Comparison of ENCODE assay signal across 8 mouse cellular contexts in the genomic region with DNA sequence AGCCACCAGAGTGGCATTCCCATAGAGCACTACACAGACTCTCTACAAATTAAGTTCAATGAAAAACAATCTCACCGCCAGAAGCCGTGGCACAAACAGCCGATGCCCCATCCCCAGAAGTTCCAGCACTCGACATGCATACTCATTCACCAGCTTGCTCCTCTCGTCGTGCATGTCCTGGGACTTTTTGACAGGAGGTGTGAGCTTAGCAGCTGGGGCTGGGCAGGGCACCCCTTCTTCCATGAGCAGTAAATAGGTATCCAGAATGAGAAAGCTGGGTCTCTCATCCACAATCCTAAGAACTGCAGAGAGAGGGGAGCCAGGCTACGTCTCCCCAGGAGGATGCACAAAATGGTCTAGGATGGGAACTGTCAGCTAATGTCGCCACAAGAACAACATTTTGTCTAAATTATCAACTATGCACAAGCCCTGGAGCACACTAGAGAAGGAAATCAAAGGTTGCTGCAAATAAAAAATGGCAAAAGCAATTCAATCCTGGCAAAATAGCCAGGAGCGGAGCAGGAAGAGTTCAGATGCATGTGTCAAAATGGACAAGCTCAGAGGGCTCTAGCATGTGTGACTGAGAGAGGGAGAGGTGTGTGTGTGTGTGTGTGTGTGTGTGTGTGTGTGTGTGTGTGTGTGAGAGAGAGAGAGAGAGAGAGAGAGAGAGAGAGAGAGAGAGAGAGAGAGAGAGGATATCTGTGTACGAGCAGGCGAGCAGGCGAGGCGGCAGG.
DNase-seq lines count a peak whose midpoint lies in the region; ATAC-seq and TF ChIP-seq lines count a peak whose summit lies in the region.

No protein-coding gene starts in this region.

- H3K4me2 ChIP-seq in lung, embryonic 14.5 days, result peak overlapping the region; percentile 60
- H3K4me2 ChIP-seq in hindbrain, embryonic 14.5 days (replicated peaks), result peak overlapping the region; percentile 59

- H3K36me3 ChIP-seq in lung, embryonic 14.5 days (ENCODE audit: insufficient read depth), result no peaks in the 10 kb centered on the region
- H3K36me3 ChIP-seq in hindbrain, embryonic 14.5 days (replicated peaks; ENCODE audit: control insufficient read depth, insufficient read depth), result no peaks in the 10 kb centered on the region
- H3K36me3 ChIP-seq in midbrain, embryonic 10.5 days, result no peaks in the 10 kb centered on the region

- H3K4me3 ChIP-seq in lung, embryonic 14.5 days (ENCODE audit: low read depth, low read length), result peak overlapping the region; percentile 34
- H3K4me3 ChIP-seq in hindbrain, embryonic 14.5 days (replicated peaks; ENCODE audit: low read length), result peak overlapping the region; percentile 48
- H3K4me3 ChIP-seq in midbrain, embryonic 10.5 days, result peak overlapping the region; percentile 54

- H3K9ac ChIP-seq in lung, embryonic 14.5 days, result peak overlapping the region; percentile 41
- H3K9ac ChIP-seq in hindbrain, embryonic 14.5 days, result peak overlapping the region; percentile 84

- 0 out of 2 replicates have a peak, but pooled peaks cover 2% of the 10 kb centered on the region for H3K4me1 ChIP-seq in lung, embryonic 14.5 days (ENCODE audit: insufficient read depth)
- H3K4me1 ChIP-seq in hindbrain, embryonic 14.5 days (replicated peaks; ENCODE audit: control insufficient read depth, insufficient read depth, low read length), result peaks cover 26% of the 10 kb centered on the region
- peaks cover 18% of the 10 kb centered on the region for H3K4me1 ChIP-seq in midbrain, embryonic 10.5 days

- no peak for TF ChIP-seq CTCF in lung, embryonic 14.5 days (IDR thresholded peaks at IDR 0.05; ENCODE audit: low read depth)

- peak; percentile 50 for ATAC-seq in lung, embryonic 14.5 days (ENCODE audit: insufficient read depth)
- peak; percentile 62 for ATAC-seq in hindbrain, embryonic 14.5 days (ENCODE audit: low FRiP score)

- DNase-seq in lung, embryonic 14.5 days, result no peak
- no peak for DNase-seq in lung, postnatal 4 days
- peak; percentile 41 to 65 for DNase-seq in cerebellum, postnatal 36 days
- DNase-seq in hindbrain, embryonic 14.5 days (ENCODE audit: low spot score), result peak; percentile 50
- peak; percentile 16 for DNase-seq in midbrain, embryonic 10.5 days (ENCODE audit: low spot score)
- no peak for DNase-seq in testis, postnatal 14 days (ENCODE audit: low spot score)
- no peak for DNase-seq in urinary bladder, postnatal 10 days (ENCODE audit: low spot score)
- no peak for DNase-seq in spleen, adult 12 weeks (ENCODE audit: low spot score)

- 20% methylated on average over 13 of the region's 13 CpGs for WGBS in lung, embryonic 14.5 days
- 10% methylated on average over 13 of the region's 13 CpGs for WGBS in hindbrain, embryonic 14.5 days
- 32% methylated on average over 13 of the region's 13 CpGs for WGBS in midbrain, embryonic 10.5 days

- no peak overlapping the region for H3K27ac ChIP-seq in lung, embryonic 14.5 days (ENCODE audit: low read depth)
- H3K27ac ChIP-seq in hindbrain, embryonic 14.5 days, result peak overlapping the region; percentile 97
- peak overlapping the region; percentile 82 for H3K27ac ChIP-seq in midbrain, embryonic 10.5 days (replicated peaks)

- H3K9me3 ChIP-seq in lung, embryonic 14.5 days (ENCODE audit: low read depth, low read length), result no peaks in the 10 kb centered on the region
- H3K9me3 ChIP-seq in hindbrain, embryonic 14.5 days (ENCODE audit: control insufficient read depth, low read length), result no peaks in the 10 kb centered on the region
- no peaks in the 10 kb centered on the region for H3K9me3 ChIP-seq in midbrain, embryonic 10.5 days (replicated peaks)

- no peaks in the 10 kb centered on the region for H3K27me3 ChIP-seq in lung, embryonic 14.5 days (ENCODE audit: insufficient read depth, low read length)
- no peaks in the 10 kb centered on the region for H3K27me3 ChIP-seq in hindbrain, embryonic 14.5 days (ENCODE audit: control insufficient read depth, insufficient read depth, low read length)
- no peaks in the 10 kb centered on the region for H3K27me3 ChIP-seq in midbrain, embryonic 10.5 days (ENCODE audit: low read depth, poor library complexity, severe bottlenecking)

Comparison
In these comparisons a context has a peak if more than half of its experiments do, and no peak if none do; other contexts are left out.
1. DNase-seq: peak in cerebellum, postnatal 36 days (2 of 2), hindbrain, embryonic 14.5 days (single experiment) and midbrain, embryonic 10.5 days (single experiment); none in lung, embryonic 14.5 days (single experiment), lung, postnatal 4 days (0 of 2), testis, postnatal 14 days (single experiment), urinary bladder, postnatal 10 days (single experiment) and spleen, adult 12 weeks (single experiment).
2. Peak in every context shown above with its lines, with median percentiles within 50 percentile points of each other: H3K4me3 ChIP-seq.